Mouse (Mus musculus): ENCODE results near the gene Pramef12.
"Not testable (repeated sequence)": the region's sequence is repeated elsewhere in the genome, so short reads cannot be mapped to it uniquely, and the experiment has no call there.

DNA sequence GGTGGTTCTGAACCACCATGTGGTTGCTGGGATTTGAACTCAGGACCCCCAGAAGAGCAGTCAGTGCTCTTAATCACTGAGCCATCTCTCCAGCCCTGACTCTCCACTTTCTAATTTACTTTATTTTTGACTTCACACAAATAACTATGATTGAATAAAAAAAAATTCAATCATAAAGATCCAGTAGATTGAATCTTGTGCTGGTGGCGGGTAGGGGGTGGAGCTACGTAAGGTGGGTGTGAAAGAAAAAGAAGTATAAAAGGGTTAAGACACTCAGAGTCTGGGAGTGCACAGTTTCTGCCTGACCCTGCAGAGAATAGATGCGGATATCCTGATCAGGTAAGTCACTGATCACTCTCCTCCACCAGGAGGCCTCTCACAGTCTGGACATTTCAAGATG is 50.6 kb downstream of the Pramef12 start, which contains the start of gene Gm13119:
- TF ChIP-seq MAFK (IDR thresholded peaks at IDR 0.05; ENCODE audit: borderline replicate concordance, low read depth, low read length); RCOR1 (IDR thresholded peaks at IDR 0.05; ENCODE audit: low read depth, low read length); POLR2A (IDR thresholded peaks at IDR 0.05; ENCODE audit: control insufficient read depth in 1 of 2, insufficient read depth in 1 of 2, low read depth in 1 of 2, low read length in 2 of 2, poor library complexity in 1 of 2); MEF2A (IDR thresholded peaks at IDR 0.05; ENCODE audit: extremely low read depth, insufficient replicate concordance, low read depth, low read length, poor library complexity, severe bottlenecking); CTCF (IDR thresholded peaks at IDR 0.05 in 2 of 3, conservative IDR thresholded peaks at IDR 0.05 in 1 of 3; ENCODE audit: control insufficient read depth in 1 of 3, insufficient read depth in 1 of 3, low read depth in 2 of 3, low read length in 3 of 3, poor library complexity in 1 of 3, severe bottlenecking in 1 of 3); MAX (IDR thresholded peaks at IDR 0.05; ENCODE audit: low read length); CHD1 (IDR thresholded peaks at IDR 0.05; ENCODE audit: low read depth, low read length); POLR2AphosphoS5 (IDR thresholded peaks at IDR 0.05; ENCODE audit: borderline replicate concordance, low read depth, low read length); ELF1 (IDR thresholded peaks at IDR 0.05; ENCODE audit: low read depth, low read length); TBP (IDR thresholded peaks at IDR 0.05; ENCODE audit: low read depth, low read length): not testable (repeated sequence)
